Mouse (Mus musculus) right cerebral cortex, adult 18-20 months (tissue): ENCODE measurements around the gene G530012D18Rik.
"Not testable (repeated sequence)": the region's sequence is repeated elsewhere in the genome, so short reads cannot be mapped to it uniquely, and the experiment has no call there.

Experiments
- DNase-seq: peaks from one replicate; pipeline ENCODE4 v3.0.0; 2022; ENCODE audit warnings: mixed read lengths

The G530012D18Rik gene

DNA sequence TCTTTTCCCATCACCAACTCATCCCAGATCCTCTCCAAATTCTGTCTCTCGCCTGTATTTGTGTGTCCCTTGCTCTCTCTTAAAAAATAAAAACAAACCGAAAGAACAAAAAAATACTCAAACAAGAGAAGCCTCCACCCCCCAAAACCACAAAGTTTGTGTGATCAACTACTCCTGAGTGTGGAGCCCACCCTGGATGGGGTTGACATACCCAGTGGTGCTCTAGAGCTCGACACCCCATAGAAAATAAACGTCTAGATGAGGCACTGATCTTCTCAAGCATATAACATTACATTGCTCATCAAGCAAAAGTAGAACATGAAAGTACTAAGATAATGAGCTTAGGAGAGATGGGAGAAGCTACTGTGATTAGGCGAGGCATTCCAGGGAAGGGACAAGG is 41.7 kb downstream of the G530012D18Rik start:
- DNase-seq = not testable (repeated sequence)

DNA sequence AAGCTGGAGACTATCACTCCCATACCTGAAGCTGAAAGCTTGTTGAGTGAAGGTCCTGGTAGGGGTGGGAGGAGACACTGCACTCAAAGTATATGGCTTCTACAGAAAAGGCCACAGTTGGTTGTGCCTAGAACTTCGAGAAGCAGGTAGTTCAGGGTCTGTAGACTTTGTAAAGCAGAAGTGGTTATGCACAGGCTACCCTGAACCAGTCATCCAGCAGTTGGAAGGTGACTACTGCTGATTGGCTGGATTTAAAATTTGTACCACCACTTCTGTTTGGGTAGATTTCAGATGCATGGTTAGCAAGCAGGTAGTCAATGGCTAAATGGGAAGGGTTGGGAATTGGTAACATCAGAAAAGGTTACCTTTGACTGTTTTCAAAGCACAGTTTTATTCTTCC is 43.2 kb downstream of the G530012D18Rik start:
- DNase-seq = not testable (repeated sequence)
